Mouse (Mus musculus) lung, postnatal 0 days (tissue): ENCODE measurements around the gene Psg16. TPM values are rescaled to one million over a fixed set of nuclear protein-coding genes. Genes with fewer than 3 reads are reported as not detected.

Experiments used
- ATAC-seq: fragments of 200-750 bp; cut with Nextera tagmentation; 2 replicates; pipeline ENCODE4 v1.8.0; 2017; ENCODE audit warnings: moderate library complexity
- DNase-seq: peaks from one replicate; pipeline ENCODE4 v3.0.0-alpha.2; 2016; ENCODE audit warnings: low spot score
- H3K27ac ChIP-seq: fragments of 300-500 bp; sonication (generic); 2 replicates; pipeline ENCODE4 v1.5.1; 2014; ENCODE audit warnings: antibody characterized with exemption, mild to moderate bottlenecking, low read length, mixed read lengths
- H3K27me3 ChIP-seq: fragments of 300-500 bp; sonication (generic); replicated peaks from 2 replicates; pipeline ENCODE4 v1.6.1; 2014; ENCODE audit warnings: low read length, mixed read lengths; ENCODE audit not compliant: insufficient read depth
- H3K36me3 ChIP-seq: fragments of 300-500 bp; sonication (generic); 2 replicates; pipeline ENCODE4 v1.6.1; 2014; ENCODE audit warnings: low read length, mixed read lengths; ENCODE audit not compliant: insufficient read depth
- H3K4me1 ChIP-seq: fragments of 300-500 bp; sonication (generic); 2 replicates; pipeline ENCODE4 v1.6.1; 2014; ENCODE audit warnings: antibody characterized with exemption, low read depth, low read length, mixed read lengths; ENCODE audit not compliant: insufficient read depth
- H3K4me2 ChIP-seq: fragments of 300-500 bp; sonication (generic); replicated peaks from 2 replicates; pipeline ENCODE4 v1.6.1; 2014; ENCODE audit warnings: low read depth, mild to moderate bottlenecking, low read length, moderate library complexity, mixed read lengths
- H3K4me3 ChIP-seq: fragments of 300-500 bp; sonication (generic); 2 replicates; pipeline ENCODE4 v1.5.1; 2014; ENCODE audit warnings: low read depth, low read length
- H3K9ac ChIP-seq: fragments of 300-500 bp; sonication (generic); replicated peaks from 2 replicates; pipeline ENCODE4 v1.6.1; 2014; ENCODE audit warnings: low read depth, mild to moderate bottlenecking
- H3K9me3 ChIP-seq: fragments of 300-500 bp; sonication (generic); 2 replicates; pipeline ENCODE4 v1.6.1; 2016; ENCODE audit warnings: low read length, mixed read lengths
- CTCF ChIP-seq: IDR thresholded peaks from 2 replicates; pipeline ENCODE4 v1.5.1; 2016; ENCODE audit warnings: antibody characterized with exemption, mild to moderate bottlenecking
- EP300 ChIP-seq: IDR thresholded peaks from 2 replicates; pipeline ENCODE4 v1.6.1; 2016; ENCODE audit warnings: antibody characterized with exemption, mild to moderate bottlenecking, control low read depth
- WGBS: fragments of 180-500 bp; shearing (Covaris S2); extraction: QIAGEN DNeasy Blood & Tissue Kit; methylation state at CpG from one replicate; pipeline ENCODE4 v1.1.7; 2014; 5-methylcytosine and 5-hydroxymethylcytosine counted together
- polyA plus RNA-seq: library from polyadenylated mRNA; unstranded; fragments of >200 nt; fragmentation: Nextera tagmentation; extraction: Ambion mirVana; gene quantifications from 2 replicates; pipeline ENCODE4 v1.2.1, GENCODE M21; 2015

The Psg16 gene
- polyA plus RNA-seq, 1 experiment from 2014 or later: 0.21 TPM

GRCm38 (mm10) chr7:17156885-17157677, 83.2 kb downstream of the Psg16 start:
- Histone ChIP-seq H3K9ac (no peak overlapping the region), H3K4me3 (no peak overlapping the region), H3K27me3 (no peaks in the 10 kb centered on the region), H3K27ac (no peak overlapping the region), H3K36me3 (no peaks in the 10 kb centered on the region), H3K9me3 (no peaks in the 10 kb centered on the region), H3K4me2 (no peak overlapping the region), H3K4me1 (no peaks in the 10 kb centered on the region)
- WGBS: 59% methylated on average over 3 of the region's 3 CpGs
- ATAC-seq (no peak), DNase-seq (peak; percentile 1)
- TF ChIP-seq EP300: no peak
- TF ChIP-seq CTCF: no peak

DNA sequence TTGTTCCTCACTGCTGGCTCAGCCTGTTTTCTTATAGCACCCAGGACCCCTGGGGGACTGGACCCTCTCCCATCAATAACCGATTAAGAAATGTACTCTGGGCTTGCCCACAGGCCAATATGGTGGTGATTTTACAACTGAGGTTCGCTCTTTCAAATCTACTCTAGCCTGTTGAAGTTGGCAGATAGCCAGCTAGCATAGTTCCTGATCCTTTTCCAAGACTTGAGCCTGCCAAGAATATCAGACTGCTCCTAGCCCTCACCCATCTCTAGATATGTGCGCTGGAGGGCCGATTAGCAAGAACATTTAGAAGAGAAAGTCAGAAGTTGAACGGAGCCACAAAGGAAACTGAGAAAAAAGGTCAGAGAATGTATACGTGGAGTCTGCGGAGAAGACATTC, 85.2 kb downstream of the Psg16 start:
- 66% methylated on average over 7 of the region's 7 CpGs for WGBS
- DNase-seq (peak; percentile 9), ATAC-seq (no peak)
- no peaks in the 10 kb centered on the region for H3K36me3 ChIP-seq
- no peak overlapping the region for H3K4me2 ChIP-seq
- H3K4me3 ChIP-seq: no peak overlapping the region
- no peak overlapping the region for H3K27ac ChIP-seq
- TF ChIP-seq CTCF (no peak), EP300 (no peak)
- no peaks in the 10 kb centered on the region for H3K4me1 ChIP-seq
- H3K9ac ChIP-seq: no peak overlapping the region
- no peaks in the 10 kb centered on the region for H3K9me3 ChIP-seq
- H3K27me3 ChIP-seq: no peaks in the 10 kb centered on the region

DNA sequence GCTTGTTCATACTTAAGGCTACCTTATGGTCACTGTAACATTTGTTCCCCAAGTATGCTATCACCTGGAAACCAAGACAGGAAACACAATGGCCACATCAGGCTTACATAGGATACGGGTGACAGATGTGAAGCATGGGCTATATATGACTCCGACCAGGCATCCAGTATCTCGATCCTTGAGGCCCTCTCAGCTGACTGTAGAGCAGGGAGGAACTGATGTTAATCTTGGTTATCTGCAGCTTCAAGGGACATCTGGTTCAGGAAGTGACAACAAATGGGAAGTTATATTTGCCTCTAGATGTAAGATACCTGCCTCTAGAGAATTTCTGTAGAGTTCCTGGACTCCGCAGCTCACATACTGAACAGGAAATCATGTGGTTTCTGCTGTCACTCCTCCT, 98.0 kb downstream of the Psg16 start:
- Histone ChIP-seq H3K9ac (no peak overlapping the region), H3K9me3 (no peaks in the 10 kb centered on the region), H3K36me3 (no peaks in the 10 kb centered on the region), H3K27me3 (no peaks in the 10 kb centered on the region), H3K4me3 (no peak overlapping the region), H3K27ac (no peak overlapping the region), H3K4me2 (no peak overlapping the region), H3K4me1 (no peaks in the 10 kb centered on the region)
- DNase-seq (no peak), ATAC-seq (no peak)
- 78% methylated on average over 4 of the region's 4 CpGs for WGBS
- TF ChIP-seq CTCF: no peak
- no peak for TF ChIP-seq EP300

Other genes with a start within 250 kb of the Psg16 start
- gene Prkd2, start 231.1 kb upstream of the Psg16 start, polyA plus RNA-seq: 26.1 and 29.0 TPM in 2 replicates
- gene Dact3, start 198.7 kb upstream of the Psg16 start, polyA plus RNA-seq: 4.2 and 4.3 TPM in 2 replicates
- gene Gng8, start 182.3 kb upstream of the Psg16 start, polyA plus RNA-seq: 5.2 and 6.6 TPM in 2 replicates
- gene Ptgir, start 167.6 kb upstream of the Psg16 start, polyA plus RNA-seq: 2.0 and 2.4 TPM in 2 replicates
- gene Calm3, start 149.9 kb upstream of the Psg16 start, polyA plus RNA-seq: 61.7 and 63.6 TPM in 2 replicates
- 1.9 and 2.0 TPM in 2 replicates for gene Pnmal2, start 129.4 kb upstream of the Psg16 start, polyA plus RNA-seq
- gene Pnmal1, start 114.4 kb upstream of the Psg16 start, polyA plus RNA-seq: 0.04 TPM in 1 of 2 replicates, not detected in the other
- 0.02 and 0.04 TPM in 2 replicates for gene Gm42372, start 91.0 kb upstream of the Psg16 start, polyA plus RNA-seq
- gene Ccdc8, start 81.3 kb upstream of the Psg16 start, polyA plus RNA-seq: 7.8 and 8.0 TPM in 2 replicates
- gene Ppp5c, start 46.1 kb upstream of the Psg16 start, polyA plus RNA-seq: 65.1 and 71.8 TPM in 2 replicates
- gene Hif3a, start 11.6 kb upstream of the Psg16 start, polyA plus RNA-seq: 5.3 and 8.2 TPM in 2 replicates
- gene Ceacam3, start 76.2 kb downstream of the Psg16 start, polyA plus RNA-seq: not detected in 2 replicates
- gene Psg29, start 129.4 kb downstream of the Psg16 start, polyA plus RNA-seq: not detected in 2 replicates